Mouse (Mus musculus) mammary gland, adult 2 months (tissue): ENCODE results near the gene Dnajb5. TPM values are rescaled to one million over a fixed set of nuclear protein-coding genes. Genes with fewer than 3 reads are reported as not detected.

Experiments
- polyA plus RNA-seq: library from polyadenylated mRNA; depleted of rRNA; stranded (reverse); fragments of >200 nt; gene quantifications from 2 replicates; pipeline ENCODE4 v1.2.3, GENCODE M21; 2012; ENCODE audit warnings: low replicate concordance; rRNA removed

The Dnajb5 gene
- polyA plus RNA-seq, result 9.8 and 16.5 TPM in 2 replicates

GRCm38 (mm10) chr4:42949676-42950051 is at the start of gene Dnajb5:
TSS of gene Dnajb5 (plus strand) at chr4:42949814.

GRCm38 (mm10) chr4:42916617-42917401 is 32.8 kb upstream of the Dnajb5 start, which contains the start of gene Phf24:
TSS of gene Phf24 (plus strand) at chr4:42916660.

DNA sequence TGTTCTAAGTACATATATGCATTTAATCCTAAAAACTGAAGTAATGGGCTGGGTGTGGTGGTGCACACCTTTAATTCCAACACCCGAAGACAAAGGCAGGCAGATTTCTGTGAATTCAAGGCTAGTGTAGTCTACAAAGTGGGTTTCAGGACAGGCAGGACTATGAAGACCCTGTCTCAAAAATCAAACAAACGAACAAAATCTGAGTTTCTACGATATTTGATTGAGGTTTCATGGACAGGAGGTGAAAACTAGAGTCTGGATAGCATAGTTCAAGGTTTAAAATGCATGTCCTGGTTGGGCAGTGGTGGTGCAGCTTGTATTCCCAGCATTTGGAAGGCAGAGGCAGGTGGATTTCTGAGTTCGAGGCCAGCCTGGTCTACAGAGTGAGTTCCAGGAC is 19.7 kb downstream of the Dnajb5 start, which contains the start of gene 1700022I11Rik:
TSS of gene 1700022I11Rik (plus strand) at position 301 of the 400 bp plus-strand sequence.

DNA sequence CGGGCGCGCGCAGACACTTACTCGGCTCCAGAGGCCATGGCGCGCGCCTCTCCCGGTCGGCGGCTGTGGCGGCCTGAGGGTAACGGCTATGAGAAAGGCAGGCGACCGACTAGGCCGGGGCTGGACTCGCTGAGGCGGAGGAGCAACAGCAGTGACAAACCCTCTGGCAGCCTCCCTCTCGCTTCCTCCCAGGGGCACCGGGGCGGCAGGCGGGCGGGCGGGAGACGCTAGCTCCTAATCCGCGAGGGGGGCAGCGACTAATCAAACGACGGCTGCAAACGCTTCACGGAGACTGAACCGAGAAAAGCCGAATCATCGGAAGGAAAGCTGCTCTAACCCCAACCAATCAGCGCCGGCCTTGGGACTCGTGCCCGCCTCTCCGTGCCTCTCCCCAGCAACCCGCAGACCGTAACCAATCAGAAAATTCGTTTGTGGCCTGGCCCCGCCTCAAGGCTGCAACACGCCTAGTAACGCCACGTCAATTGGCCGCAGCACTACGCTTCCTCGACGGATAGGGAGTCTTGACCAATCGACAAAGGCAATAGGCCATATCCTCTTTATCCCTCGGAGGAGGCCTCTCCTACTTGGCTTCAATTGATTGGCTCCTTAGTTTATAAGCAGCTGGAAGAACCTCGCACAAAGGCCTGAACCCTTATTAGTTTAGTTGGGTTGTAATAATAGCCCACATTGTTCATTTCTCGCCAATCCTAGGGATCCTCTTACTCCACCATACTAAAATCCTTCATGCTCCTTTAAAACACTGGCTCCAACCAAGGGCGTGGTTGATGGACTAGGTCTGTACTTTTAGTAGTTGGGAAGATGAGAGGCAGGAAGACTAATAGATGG is 50.8 kb downstream of the Dnajb5 start, which contains the start of gene Vcp:
TSS of gene Vcp (minus strand) at position 367 of the 846 bp plus-strand sequence.

Other genes with a start within 250 kb of the Dnajb5 start
- gene 4930578G10Rik, start 214.3 kb upstream of the Dnajb5 start, polyA plus RNA-seq, result not detected in 2 replicates
- 216 and 459 TPM in 2 replicates for gene Ccl19, start 193.2 kb upstream of the Dnajb5 start, polyA plus RNA-seq
- gene Ccl21a, start 175.8 kb upstream of the Dnajb5 start, polyA plus RNA-seq, result 306 and 313 TPM in 2 replicates
- gene Fam205a1, start 95.9 kb upstream of the Dnajb5 start, polyA plus RNA-seq, result 0.03 TPM in 1 of 2 replicates, not detected in the other
- gene Gm12394, start 93.0 kb upstream of the Dnajb5 start, polyA plus RNA-seq, result not detected in 2 replicates
- not detected in 2 replicates for gene Fam205c, start 75.6 kb upstream of the Dnajb5 start, polyA plus RNA-seq
- 3.0 and 3.5 TPM in 2 replicates for gene Phf24, start 33.2 kb upstream of the Dnajb5 start, polyA plus RNA-seq
- gene 1700022I11Rik, start 19.8 kb downstream of the Dnajb5 start, polyA plus RNA-seq, result not detected in 2 replicates
- gene Vcp, start 50.7 kb downstream of the Dnajb5 start, polyA plus RNA-seq, result 117 and 213 TPM in 2 replicates
- gene Fancg, start 60.7 kb downstream of the Dnajb5 start, polyA plus RNA-seq, result 17.9 and 18.1 TPM in 2 replicates
- gene Pigo, start 76.0 kb downstream of the Dnajb5 start, polyA plus RNA-seq, result 21.0 and 26.6 TPM in 2 replicates
- 59.8 and 130 TPM in 2 replicates for gene Stoml2, start 81.9 kb downstream of the Dnajb5 start, polyA plus RNA-seq
- 19.5 and 24.1 TPM in 2 replicates for gene Fam214b, start 96.4 kb downstream of the Dnajb5 start, polyA plus RNA-seq
- gene Unc13b, start 109.1 kb downstream of the Dnajb5 start, polyA plus RNA-seq, result 7.1 and 9.2 TPM in 2 replicates